Mouse (Mus musculus) heart, postnatal 0 days (tissue): ENCODE measurements around the gene Csnk2a2.

Experiments
- CTCF ChIP-seq: IDR thresholded peaks from 2 replicates; pipeline ENCODE4 v1.5.1; 2016; ENCODE audit warnings: antibody characterized with exemption, control low read depth, low read depth
- EP300 ChIP-seq: IDR thresholded peaks from 2 replicates; pipeline ENCODE4 v1.6.1; 2016; ENCODE audit warnings: antibody characterized with exemption, low read depth

GRCm38 (mm10) chr8:95495444-95495843 lies 5.6 kb upstream of the Csnk2a2 start:
- TF ChIP-seq CTCF, result no peak
- no peak for TF ChIP-seq EP300
